Mouse (Mus musculus): ENCODE data around the gene Camkk1.

GRCm38 (mm10) chr11:73044789-73045188 is 26.0 kb downstream of the Camkk1 start:
- no peak for TF ChIP-seq CTCF (IDR thresholded peaks at IDR 0.05; ENCODE audit: control insufficient read depth, insufficient read depth, low read length)
- no peak for TF ChIP-seq POLR2A (IDR thresholded peaks at IDR 0.05; ENCODE audit: borderline replicate concordance, control insufficient read depth, low read depth, low read length)
